Mouse (Mus musculus) splenic B cell, adult 2 months (primary cell): ENCODE results near the gene Ift122.

Source experiments
- DNase-seq: peaks from one replicate; pipeline ENCODE4 v3.0.0-alpha.2; 2011; ENCODE audit warnings: low read depth, low spot score
- H3K27me3 ChIP-seq: 2 replicates; pipeline ENCODE4 v1.6.1; 2012; ENCODE audit warnings: mild to moderate bottlenecking, low read length, moderate library complexity, mixed read lengths; ENCODE audit not compliant: control insufficient read depth, poor library complexity, insufficient read depth, severe bottlenecking
- H3K36me3 ChIP-seq: 2 replicates; pipeline ENCODE4 v1.6.1; 2012; ENCODE audit warnings: mild to moderate bottlenecking, low read length, moderate library complexity, mixed read lengths; ENCODE audit not compliant: control insufficient read depth, poor library complexity, insufficient read depth, severe bottlenecking

Ift122 gene

DNA sequence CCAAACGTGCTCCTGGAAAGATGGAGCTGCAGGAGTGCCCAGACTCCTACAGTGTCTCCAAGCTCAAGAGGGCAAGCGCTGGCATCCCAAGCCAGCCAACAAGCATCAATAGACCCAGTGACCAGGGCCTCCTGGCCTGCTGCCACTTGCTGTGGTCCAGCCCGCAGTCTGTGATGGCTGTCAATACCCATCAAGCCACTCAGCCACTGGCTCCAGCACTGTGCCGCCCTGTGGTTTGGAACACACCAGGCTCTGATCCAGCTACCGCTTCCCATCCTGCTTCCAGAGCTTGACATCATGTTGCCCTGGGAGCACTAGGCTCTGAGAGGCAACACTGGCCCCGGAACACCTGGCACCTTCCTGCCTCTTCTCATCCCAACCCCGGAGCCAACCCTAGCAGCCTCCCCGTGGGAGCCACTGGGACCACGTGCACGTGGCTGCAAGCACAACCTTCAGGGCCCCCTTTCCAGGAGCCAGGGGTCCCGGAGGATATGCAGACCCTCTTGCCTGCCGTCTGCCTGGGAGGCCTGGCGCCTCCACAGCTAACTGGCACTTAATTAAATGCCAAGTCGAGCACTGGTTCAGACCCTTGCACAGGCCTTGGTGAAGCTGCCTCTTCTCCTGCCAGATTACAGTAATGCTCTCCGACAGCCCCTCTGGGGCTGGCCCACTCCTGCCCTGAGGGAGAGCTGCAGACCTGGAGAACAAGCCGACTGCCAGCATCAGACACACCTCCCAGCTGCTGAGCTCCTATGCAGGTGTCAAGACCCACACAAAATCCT is 120.8 kb downstream of the Ift122 start:
- no peaks in the 10 kb centered on the region for H3K36me3 ChIP-seq
- H3K27me3 ChIP-seq: no peaks in the 10 kb centered on the region
- no peak for DNase-seq

DNA sequence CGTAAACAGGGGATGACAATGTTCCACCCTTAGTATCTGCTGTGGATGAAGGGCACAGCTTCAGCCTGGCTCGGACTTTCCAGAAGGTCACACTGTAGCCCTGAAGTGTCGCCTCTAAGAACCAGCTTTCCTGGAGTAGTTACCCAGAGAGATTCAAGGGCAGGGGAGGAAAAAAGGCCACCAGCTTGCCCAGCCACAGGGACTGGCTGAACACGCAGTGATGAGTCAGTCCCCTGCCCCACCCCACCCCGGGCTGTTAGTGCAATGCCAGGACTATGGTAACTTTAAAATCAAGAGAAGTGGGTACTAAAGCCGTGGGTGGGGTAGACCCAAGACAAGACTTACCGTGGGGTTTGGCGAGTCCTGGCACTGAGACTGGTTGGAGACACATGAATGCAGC is 122.3 kb downstream of the Ift122 start:
- no peaks in the 10 kb centered on the region for H3K27me3 ChIP-seq
- no peak for DNase-seq

More for the DNA sequence above, 122.3 kb downstream of the Ift122 start:
- H3K36me3 ChIP-seq: no peaks in the 10 kb centered on the region
